In genomic region chr14:91889141-91889631, GRCm38 (mm10) we compare ENCODE assay signal across 11 mouse cellular contexts.
A peak's percentile ranks its signal among the peaks of the same experiment; 100 is the strongest.
DNase-seq lines count a peak whose midpoint lies in the region; TF ChIP-seq lines count a peak whose summit lies in the region.
"Had no signal": no experiment of that assay in that cellular context is flagged by ENCODE, and none has a peak within 500 bp of the region (broad histone marks: within the 10 kb centered on the region; RNA-seq: fewer than 3 reads in every experiment).

No protein-coding gene starts in this region.

- DNase-seq in heart, adult 8-10 months (ENCODE audit: low spot score): peak; percentile 6
- no peak for DNase-seq in heart, postnatal 25 days (ENCODE audit: low spot score)
- peak; percentile 10 for DNase-seq in MEL (ENCODE audit: low read depth, low spot score)
- DNase-seq in brain, adult 2 months (ENCODE audit: low read depth, low spot score): peak; percentile 81
- DNase-seq in left cerebral cortex, adult 2 months (ENCODE audit: extremely low spot score in 1 of 2, low spot score in 2 of 2): peak; percentile 11 to 33
- DNase-seq in kidney, postnatal 14 days: no peak
- DNase-seq in kidney, postnatal 36 days: no peak
- no peak for DNase-seq in neural tube, embryonic 10.5 days (ENCODE audit: extremely low spot score, low spot score)
- DNase-seq: thymus, adult 2 months had no signal

- no peak overlapping the region for H3K9ac ChIP-seq in MEL (ENCODE audit: control insufficient read depth, low read depth, low read length, poor library complexity, severe bottlenecking)
- H3K9ac ChIP-seq: liver, embryonic 14.5 days had no signal

- no peaks in the 10 kb centered on the region for H3K79me2 ChIP-seq in MEL (ENCODE audit: control insufficient read depth, insufficient read depth, low read length, poor library complexity)

- no peaks in the 10 kb centered on the region for H3K4me1 ChIP-seq in MEL (ENCODE audit: control insufficient read depth in 1 of 2, insufficient read depth in 2 of 2, low read length in 2 of 2)

- TF ChIP-seq CTCF in MEL (IDR thresholded peaks at IDR 0.05 in 2 of 3, conservative IDR thresholded peaks at IDR 0.05 in 1 of 3; ENCODE audit: control insufficient read depth in 1 of 3, insufficient read depth in 1 of 3, low read depth in 2 of 3, low read length in 3 of 3, poor library complexity in 1 of 3, severe bottlenecking in 1 of 3): no peak
- TF ChIP-seq CTCF in left cerebral cortex, adult 2 months (IDR thresholded peaks at IDR 0.05): no peak

- no peak for TF ChIP-seq RAD21 in MEL (IDR thresholded peaks at IDR 0.05; ENCODE audit: low read depth, low read length)

- no peaks in the 10 kb centered on the region for H3K27me3 ChIP-seq in MEL (ENCODE audit: control insufficient read depth in 1 of 2, insufficient read depth in 2 of 2, low read length in 2 of 2)

- no peak overlapping the region for H3K27ac ChIP-seq in MEL (ENCODE audit: control insufficient read depth, low read depth, low read length)
- peak overlapping the region; percentile 68 for H3K27ac ChIP-seq in left cerebral cortex, adult 2 months
- H3K27ac ChIP-seq: kidney, postnatal 0 days; liver, embryonic 14.5 days had no signal

- intact Hi-C loops in heart, postnatal 25 days (cut with DNase I): no loop called here
- intact Hi-C loops in left cerebral cortex, adult 2 months (cut with DNase I): no loop called here

- no peak overlapping the region for H3K4me3 ChIP-seq in MEL (ENCODE audit: control insufficient read depth in 1 of 2, insufficient read depth in 1 of 2, low read depth in 2 of 2, low read length in 2 of 2)
- no peak overlapping the region for H3K4me3 ChIP-seq in left cerebral cortex, adult 2 months

- TF ChIP-seq EP300 in MEL (IDR thresholded peaks at IDR 0.05; ENCODE audit: low read depth in 1 of 2, low read length in 2 of 2): no peak

- no peak for TF ChIP-seq POLR2A in MEL (IDR thresholded peaks at IDR 0.05; ENCODE audit: control insufficient read depth in 1 of 2, insufficient read depth in 1 of 2, low read depth in 1 of 2, low read length in 2 of 2, poor library complexity in 1 of 2)

- H3K9me3 ChIP-seq in MEL (replicated peaks; ENCODE audit: insufficient read depth, low read length): no peaks in the 10 kb centered on the region

- no peaks in the 10 kb centered on the region for H3K36me3 ChIP-seq in MEL (ENCODE audit: control insufficient read depth in 1 of 2, insufficient read depth in 2 of 2, low read length in 2 of 2)

TF ChIP-seq in MEL, 35 proteins besides CTCF, POLR2A, EP300 and RAD21:
- no peak for TF ChIP-seq CHD2 (IDR thresholded peaks at IDR 0.05; ENCODE audit: low read length)
- TF ChIP-seq MAX (IDR thresholded peaks at IDR 0.05; ENCODE audit: low read length): no peak
- TF ChIP-seq MYC (IDR thresholded peaks at IDR 0.05; ENCODE audit: low read depth, low read length): no peak
- no peak for TF ChIP-seq ZC3H11A (IDR thresholded peaks at IDR 0.05; ENCODE audit: low read depth, low read length)
- TF ChIP-seq MEF2A (IDR thresholded peaks at IDR 0.05; ENCODE audit: extremely low read depth, insufficient replicate concordance, low read depth, low read length, poor library complexity, severe bottlenecking): no peak
- TF ChIP-seq ELF1 (IDR thresholded peaks at IDR 0.05; ENCODE audit: low read depth, low read length): no peak
- no peak for TF ChIP-seq SIN3A (IDR thresholded peaks at IDR 0.05; ENCODE audit: low read length)
- no peak for TF ChIP-seq MAZ (IDR thresholded peaks at IDR 0.05; ENCODE audit: low read depth, low read length)
- no peak for TF ChIP-seq MXI1 (IDR thresholded peaks at IDR 0.05; ENCODE audit: low read depth, low read length)
- TF ChIP-seq ZNF384 (IDR thresholded peaks at IDR 0.05; ENCODE audit: low read depth, low read length): no peak
- TF ChIP-seq POLR2AphosphoS2 (IDR thresholded peaks at IDR 0.05; ENCODE audit: low read length): no peak
- TF ChIP-seq NRF1 (IDR thresholded peaks at IDR 0.05; ENCODE audit: insufficient read depth, low read depth, low read length, poor library complexity, severe bottlenecking): no peak
- no peak for TF ChIP-seq USF1 (IDR thresholded peaks at IDR 0.05; ENCODE audit: low read depth, low read length)
- TF ChIP-seq TCF12 (IDR thresholded peaks at IDR 0.05; ENCODE audit: low read depth, low read length): no peak

Comparison
In these comparisons a context has a peak if more than half of its experiments do, and no peak if none do; other contexts are left out.
1. DNase-seq: peak in heart, adult 8-10 months (single experiment), MEL (single experiment), brain, adult 2 months (single experiment) and left cerebral cortex, adult 2 months (2 of 2); none in heart, postnatal 25 days (single experiment), kidney, postnatal 14 days (single experiment), kidney, postnatal 36 days (0 of 2) and neural tube, embryonic 10.5 days (single experiment).